Comparison of ENCODE assay signal across 13 mouse cellular contexts in genomic region chr2:28803406-28803805, GRCm38 (mm10).
"Had no signal": no experiment of that assay in that cellular context is flagged by ENCODE, and none has a peak within 500 bp of the region (broad histone marks: within the 10 kb centered on the region; RNA-seq: fewer than 3 reads in every experiment).

No protein-coding gene starts in this region.

- DNase-seq: lung, adult 18-20 months; lung, embryonic 14.5 days; lung, postnatal 10 days; lung, postnatal 4 days; midbrain, embryonic 14.5 days; retina, postnatal 1 day; right cerebral cortex, adult 18-20 months; right cerebral cortex, postnatal 25 days; right cerebral cortex, postnatal 4 days; spleen, adult 18-20 months; thymus, adult 18-20 months; thymus, postnatal 25 days; thymus, postnatal 4 days had no signal
